Mouse (Mus musculus): ENCODE measurements around the gene Gm42742.

GRCm38 (mm10) chr7:127016081-127016480, 4.8 kb downstream of the Gm42742 start:
- TF ChIP-seq MAX (IDR thresholded peaks at IDR 0.05; ENCODE audit: low read depth) (no peak), POLR2A (IDR thresholded peaks at IDR 0.05; ENCODE audit: insufficient read length, low read depth) (no peak), USF1 (IDR thresholded peaks at IDR 0.05; ENCODE audit: low read depth) (no peak), MYOD1 (IDR thresholded peaks at IDR 0.05; ENCODE audit: control insufficient read depth in 1 of 3, insufficient read length in 2 of 3, low read depth in 2 of 3) (no peak), MYOG (IDR thresholded peaks at IDR 0.05; ENCODE audit: control insufficient read depth in 1 of 3, insufficient read depth in 1 of 3, insufficient read length in 2 of 3, low read depth in 2 of 3) (no peak), E2F4 (IDR thresholded peaks at IDR 0.05; ENCODE audit: insufficient read depth) (no peak), TCF12 (IDR thresholded peaks at IDR 0.05; ENCODE audit: insufficient read depth, poor library complexity, severe bottlenecking) (no peak)

All from myocyte (in vitro differentiated cells).